Mouse (Mus musculus) heart, embryonic 13.5 days (tissue): Measurements from ENCODE around the gene Polr2l. TPM values are rescaled to one million over a fixed set of nuclear protein-coding genes. Genes with fewer than 3 reads are reported as not detected.

ENCODE experiments used
- ATAC-seq: fragments of 200-750 bp; cut with Nextera tagmentation; 2 replicates; pipeline ENCODE4 v1.8.0; 2017; ENCODE audit warnings: moderate TSS enrichment; ENCODE audit not compliant: insufficient number of reproducible peaks, low FRiP score, low TSS enrichment; ENCODE audit errors: extremely low read depth
- H3K27ac ChIP-seq: fragments of 300-500 bp; sonication (generic); replicated peaks from 2 replicates; pipeline ENCODE4 v1.5.1; 2015; ENCODE audit warnings: moderate library complexity, mild to moderate bottlenecking, inconsistent platforms
- H3K27me3 ChIP-seq: fragments of 300-500 bp; sonication (generic); replicated peaks from 2 replicates; pipeline ENCODE4 v1.6.1; 2015; ENCODE audit warnings: mild to moderate bottlenecking, inconsistent platforms
- H3K36me3 ChIP-seq: fragments of 300-500 bp; sonication (generic); 2 replicates; pipeline ENCODE4 v1.6.1; 2015; ENCODE audit warnings: mild to moderate bottlenecking, inconsistent platforms
- H3K4me1 ChIP-seq: fragments of 300-500 bp; sonication (generic); 2 replicates; pipeline ENCODE4 v1.6.1; 2015; ENCODE audit warnings: inconsistent platforms
- H3K4me2 ChIP-seq: fragments of 300-500 bp; sonication (generic); 2 replicates; pipeline ENCODE4 v1.6.1; 2015; ENCODE audit warnings: inconsistent platforms, mild to moderate bottlenecking, moderate library complexity
- H3K4me3 ChIP-seq: fragments of 300-500 bp; sonication (generic); 2 replicates; pipeline ENCODE4 v1.5.1; 2015; ENCODE audit warnings: moderate library complexity, mild to moderate bottlenecking, inconsistent platforms
- H3K9ac ChIP-seq: fragments of 300-500 bp; sonication (generic); 2 replicates; pipeline ENCODE4 v1.6.1; 2015; ENCODE audit warnings: inconsistent platforms, mild to moderate bottlenecking, moderate library complexity
- H3K9me3 ChIP-seq: fragments of 300-500 bp; sonication (generic); 2 replicates; pipeline ENCODE4 v1.6.1; 2016; ENCODE audit warnings: inconsistent platforms
- WGBS: fragments of 180-500 bp; shearing (Covaris S2); methylation state at CpG from one replicate; pipeline ENCODE4 v1.1.7; 2015; ENCODE audit warnings: mixed read lengths; 5-methylcytosine and 5-hydroxymethylcytosine counted together
- polyA plus RNA-seq: library from polyadenylated mRNA; unstranded; fragments of >200 nt; fragmentation: Nextera tagmentation; extraction: Ambion mirVana; gene quantifications from 2 replicates; pipeline ENCODE4 v1.2.1, GENCODE M21; 2015

Polr2l gene
- polyA plus RNA-seq, 1 experiment from 2014 or later, result 67.3 TPM

DNA sequence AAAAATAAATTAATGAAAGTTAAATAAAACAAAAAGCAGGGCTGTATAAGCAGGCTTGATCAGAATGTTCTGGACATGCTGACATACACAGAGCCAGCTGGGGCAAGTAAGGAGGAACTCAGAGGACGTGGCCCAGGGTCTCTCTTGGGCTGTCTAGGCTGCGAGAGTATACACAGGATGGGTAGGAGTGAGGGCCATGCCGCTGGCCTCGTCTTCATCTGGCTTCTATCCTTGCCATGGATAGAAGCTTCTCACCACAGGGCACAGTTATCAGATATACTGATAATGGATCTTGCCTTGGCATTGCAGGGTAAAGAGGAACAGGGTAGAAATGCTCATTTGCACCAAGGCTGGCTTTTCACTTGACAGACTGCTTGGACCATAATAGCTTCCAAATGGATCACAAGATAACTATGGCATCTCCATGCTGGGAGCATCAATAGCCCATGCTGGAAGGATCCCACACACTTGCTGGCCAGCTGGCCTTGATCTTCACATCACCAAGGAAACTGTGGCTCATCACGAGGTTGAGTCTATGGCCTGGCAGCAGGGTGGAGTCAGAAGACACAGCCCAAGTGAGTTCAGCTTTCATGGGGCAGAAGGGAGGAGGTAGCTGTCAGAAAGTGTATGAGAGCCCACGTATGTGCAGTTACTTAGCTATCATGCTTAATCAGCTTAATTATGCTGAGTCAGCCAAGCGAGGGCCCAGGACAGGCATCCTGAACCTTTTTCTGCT is 27.1 kb upstream of the Polr2l start:
- Histone ChIP-seq H3K4me1 (peaks cover 35% of the 10 kb centered on the region), H3K4me2 (no peak overlapping the region), H3K9ac (no peak overlapping the region), H3K9me3 (no peaks in the 10 kb centered on the region), H3K27me3 (no peaks in the 10 kb centered on the region), H3K36me3 (peaks cover 29% of the 10 kb centered on the region), H3K4me3 (no peak overlapping the region), H3K27ac (no peak overlapping the region)
- ATAC-seq, result no peak
- WGBS, result 82% methylated on average over 7 of the region's 7 CpGs

DNA sequence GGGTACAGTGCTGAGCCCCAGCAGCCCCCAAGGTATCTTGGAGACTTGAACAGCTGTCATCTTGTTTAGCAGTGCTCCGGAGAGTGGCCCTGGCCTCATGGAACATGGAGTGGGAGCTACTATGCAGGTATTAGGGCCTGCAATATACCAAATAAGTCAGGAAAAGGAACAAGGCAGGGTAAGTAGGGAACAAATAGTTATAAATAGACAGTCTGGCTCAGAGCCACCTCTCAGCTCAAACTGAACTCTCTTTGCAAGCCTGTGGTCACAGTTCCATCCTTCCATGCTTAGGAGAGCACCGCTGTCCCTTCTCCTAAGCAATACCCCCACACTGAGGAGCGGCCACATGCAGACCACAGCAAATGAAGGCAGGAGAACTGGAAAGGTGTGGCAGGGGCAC is 22.7 kb upstream of the Polr2l start:
- Histone ChIP-seq H3K9ac (peak overlapping the region; percentile 28; the same call in 1 of the 2 replicates), H3K4me2 (no peak overlapping the region), H3K4me3 (no peak overlapping the region), H3K36me3 (peaks cover 51% of the 10 kb centered on the region), H3K4me1 (peaks cover 27% of the 10 kb centered on the region), H3K27ac (peak overlapping the region; percentile 38), H3K9me3 (no peaks in the 10 kb centered on the region), H3K27me3 (no peaks in the 10 kb centered on the region)
- 74% methylated on average over 3 of the region's 3 CpGs for WGBS
- no peak for ATAC-seq

DNA sequence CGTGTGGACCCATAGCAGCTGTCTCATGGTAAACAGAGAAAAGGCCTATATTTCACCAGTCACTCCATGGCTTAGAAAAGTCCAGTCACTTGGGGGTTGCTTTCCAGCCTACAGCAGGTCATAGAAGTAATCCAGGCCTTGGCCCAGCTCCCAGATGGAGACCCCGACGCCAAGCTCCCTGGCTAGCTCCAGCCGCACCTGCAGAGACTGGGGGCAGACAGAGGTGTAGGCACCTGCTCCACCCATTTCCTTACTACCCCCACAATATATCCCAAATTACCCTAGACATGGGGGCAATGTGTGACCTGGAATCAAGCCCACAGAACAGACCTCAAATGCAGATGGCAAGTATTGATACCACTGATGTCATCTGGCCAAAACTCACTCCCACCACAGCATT is 21.0 kb upstream of the Polr2l start:
- no peak overlapping the region for H3K4me2 ChIP-seq
- peaks cover 27% of the 10 kb centered on the region for H3K4me1 ChIP-seq
- no peak for ATAC-seq
- peaks cover 64% of the 10 kb centered on the region for H3K36me3 ChIP-seq
- no peaks in the 10 kb centered on the region for H3K9me3 ChIP-seq
- H3K4me3 ChIP-seq, result no peak overlapping the region
- H3K9ac ChIP-seq, result no peak overlapping the region
- no peaks in the 10 kb centered on the region for H3K27me3 ChIP-seq
- H3K27ac ChIP-seq, result no peak overlapping the region
- WGBS, result 72% methylated on average over 4 of the region's 4 CpGs

DNA sequence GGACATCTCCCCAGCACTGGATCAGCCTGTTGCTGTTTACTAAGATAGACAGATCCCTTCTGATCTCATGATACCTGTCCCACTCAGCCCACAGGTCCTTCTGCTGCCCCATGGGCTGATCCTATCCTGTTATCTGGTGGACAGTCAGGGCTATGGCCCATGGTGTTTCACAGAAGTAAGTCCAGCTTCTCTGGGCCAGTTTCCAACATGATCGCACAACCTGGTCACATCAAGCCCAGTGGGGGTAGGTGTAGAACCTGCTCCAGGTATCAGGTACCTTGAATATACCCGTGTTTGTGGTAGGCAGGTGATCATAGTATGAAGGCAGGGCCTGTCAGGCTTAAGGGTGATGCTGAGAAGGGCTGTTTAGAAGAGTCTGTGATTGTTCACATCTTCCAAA is 20.4 kb upstream of the Polr2l start:
- Histone ChIP-seq H3K4me2 (no peak overlapping the region), H3K4me3 (no peak overlapping the region), H3K9me3 (no peaks in the 10 kb centered on the region), H3K27ac (no peak overlapping the region), H3K4me1 (peaks cover 25% of the 10 kb centered on the region), H3K9ac (no peak overlapping the region), H3K36me3 (peaks cover 67% of the 10 kb centered on the region), H3K27me3 (no peaks in the 10 kb centered on the region)
- WGBS, result 85% methylated on average over 2 of the region's 2 CpGs
- no peak for ATAC-seq

DNA sequence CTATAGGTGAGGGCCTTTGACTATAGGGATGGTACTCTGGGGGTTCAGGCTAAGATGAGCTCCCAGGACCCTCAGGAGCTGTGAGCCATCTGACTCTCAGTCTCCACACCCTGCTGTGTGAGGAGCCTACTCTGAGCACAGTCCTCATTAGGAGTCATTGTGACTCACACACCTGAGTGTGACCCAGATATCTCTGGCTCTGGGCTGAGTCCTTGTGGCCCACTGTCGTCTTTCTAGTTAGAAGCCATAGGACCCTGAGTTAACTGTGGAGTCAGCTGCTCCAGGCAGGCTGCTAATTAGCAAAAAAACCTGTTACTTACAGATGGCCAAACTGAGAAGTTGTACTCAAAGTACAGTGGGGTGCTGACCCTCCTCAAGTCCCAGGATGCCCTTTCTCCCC is 18.8 kb upstream of the Polr2l start:
- Histone ChIP-seq H3K36me3 (peaks cover 53% of the 10 kb centered on the region), H3K9ac (no peak overlapping the region), H3K27ac (no peak overlapping the region), H3K4me1 (peaks cover 17% of the 10 kb centered on the region), H3K27me3 (no peaks in the 10 kb centered on the region), H3K4me2 (no peak overlapping the region), H3K9me3 (no peaks in the 10 kb centered on the region), H3K4me3 (no peak overlapping the region)
- 63% methylated on average over 1 of the region's 1 CpGs for WGBS
- ATAC-seq, result no peak

DNA sequence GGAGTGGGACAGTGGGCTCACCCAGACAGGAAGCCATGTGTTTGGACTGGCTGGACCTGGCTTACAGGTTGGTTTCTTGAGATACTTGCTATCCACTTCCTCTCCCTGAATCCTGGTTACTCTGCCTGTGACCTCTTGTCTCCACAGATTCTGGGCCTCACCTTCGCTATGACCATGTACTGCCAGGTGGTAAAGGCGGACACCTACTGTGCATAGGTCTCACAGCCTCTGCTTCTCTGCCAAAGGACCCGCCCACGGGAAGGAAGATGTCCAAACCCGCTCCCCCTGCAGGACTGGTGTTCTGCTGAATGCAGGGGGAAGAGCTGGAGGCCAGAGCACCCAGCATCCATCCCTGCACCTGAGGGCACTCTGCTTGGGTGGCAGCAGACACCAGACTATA is 17.8 kb upstream of the Polr2l start:
- Histone ChIP-seq H3K36me3 (peaks cover 54% of the 10 kb centered on the region), H3K4me3 (no peak overlapping the region), H3K4me1 (peaks cover 10% of the 10 kb centered on the region)

DNA sequence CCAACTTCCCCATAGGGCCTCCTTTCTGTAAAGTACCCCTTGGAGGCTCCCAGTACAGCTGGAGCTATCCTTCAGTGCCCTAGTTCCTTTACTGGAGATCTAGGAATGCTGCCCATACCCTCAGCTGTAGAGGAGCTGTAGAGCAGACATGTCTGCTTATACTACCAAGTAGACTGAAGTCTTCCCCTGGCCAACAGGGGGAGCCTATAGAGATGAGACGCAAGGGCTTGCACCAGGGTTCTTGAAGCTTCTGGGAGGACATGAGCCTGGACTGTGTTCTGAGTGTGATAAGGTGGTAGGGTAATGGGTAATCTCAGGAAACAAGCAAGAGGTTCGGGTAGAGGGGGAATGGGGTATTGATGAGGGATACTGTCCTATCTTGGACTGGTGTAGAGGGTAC is 16.2 kb upstream of the Polr2l start:
- ATAC-seq, result no peak
- Histone ChIP-seq H3K9ac (no peak overlapping the region), H3K4me1 (0 out of 2 replicates have a peak, but pooled peaks cover 3% of the 10 kb centered on the region), H3K4me3 (no peak overlapping the region), H3K9me3 (no peaks in the 10 kb centered on the region), H3K27me3 (no peaks in the 10 kb centered on the region), H3K4me2 (no peak overlapping the region), H3K36me3 (peaks cover 64% of the 10 kb centered on the region), H3K27ac (no peak overlapping the region)
- WGBS, result 64% methylated on average over 2 of the region's 2 CpGs

More for the DNA sequence above, 17.8 kb upstream of the Polr2l start:
- no peak overlapping the region for H3K27ac ChIP-seq
- no peak overlapping the region for H3K9ac ChIP-seq
- WGBS, result 72% methylated on average over 5 of the region's 5 CpGs
- no peak overlapping the region for H3K4me2 ChIP-seq
- no peaks in the 10 kb centered on the region for H3K27me3 ChIP-seq
- ATAC-seq, result no peak
- no peaks in the 10 kb centered on the region for H3K9me3 ChIP-seq

DNA sequence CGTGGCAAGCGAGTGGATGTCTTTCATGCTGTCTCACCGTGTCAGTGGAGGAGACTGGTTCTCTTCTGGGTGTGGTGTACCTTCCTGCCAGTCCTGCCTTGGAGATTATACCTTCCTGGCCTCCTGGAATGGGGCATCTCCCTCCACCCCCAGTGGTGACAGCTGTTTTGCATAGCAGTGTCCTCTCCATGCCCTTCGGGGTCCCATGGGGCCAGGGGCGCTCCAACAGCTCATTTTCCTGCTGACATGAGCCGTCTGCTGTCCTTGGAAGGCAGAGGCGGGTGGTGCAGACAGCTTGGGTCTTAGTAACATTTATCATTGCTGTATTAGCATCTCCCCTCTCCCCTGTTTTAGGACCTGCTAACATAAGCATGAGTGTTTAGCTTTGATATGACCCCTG is 12.2 kb upstream of the Polr2l start:
- Histone ChIP-seq H3K9ac (no peak overlapping the region), H3K4me3 (no peak overlapping the region), H3K27me3 (peaks cover 11% of the 10 kb centered on the region), H3K36me3 (peaks cover 35% of the 10 kb centered on the region), H3K9me3 (no peaks in the 10 kb centered on the region), H3K4me1 (peaks cover 20% of the 10 kb centered on the region), H3K27ac (no peak overlapping the region), H3K4me2 (no peak overlapping the region)
- 62% methylated on average over 7 of the region's 7 CpGs for WGBS
- no peak for ATAC-seq

DNA sequence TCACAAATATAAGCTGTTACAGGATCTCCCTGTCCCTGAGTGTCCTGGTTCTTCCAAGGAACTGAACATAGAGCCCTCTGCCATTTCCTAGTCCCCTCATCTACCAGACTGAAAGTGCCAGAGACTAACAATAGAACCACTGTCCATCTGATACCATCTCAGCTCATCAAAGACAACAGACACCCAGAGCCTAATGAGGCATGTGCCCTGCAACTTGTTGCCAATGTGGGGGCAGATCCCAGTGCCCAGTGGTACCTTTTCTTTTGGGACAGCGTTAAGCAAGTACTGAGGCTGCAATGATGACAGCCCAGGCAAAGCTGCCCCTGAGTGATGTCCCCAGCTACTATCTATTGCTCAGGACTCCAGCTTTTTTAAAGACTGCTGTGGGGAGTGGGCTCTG is 11.3 kb upstream of the Polr2l start:
- no peak overlapping the region for H3K27ac ChIP-seq
- no peak overlapping the region for H3K4me3 ChIP-seq
- H3K36me3 ChIP-seq, result peaks cover 26% of the 10 kb centered on the region
- H3K4me1 ChIP-seq, result peaks cover 27% of the 10 kb centered on the region
- 89% methylated on average over 1 of the region's 1 CpGs for WGBS
- no peaks in the 10 kb centered on the region for H3K9me3 ChIP-seq
- ATAC-seq, result no peak
- no peak overlapping the region for H3K4me2 ChIP-seq
- H3K9ac ChIP-seq, result no peak overlapping the region
- H3K27me3 ChIP-seq, result peaks cover 13% of the 10 kb centered on the region

DNA sequence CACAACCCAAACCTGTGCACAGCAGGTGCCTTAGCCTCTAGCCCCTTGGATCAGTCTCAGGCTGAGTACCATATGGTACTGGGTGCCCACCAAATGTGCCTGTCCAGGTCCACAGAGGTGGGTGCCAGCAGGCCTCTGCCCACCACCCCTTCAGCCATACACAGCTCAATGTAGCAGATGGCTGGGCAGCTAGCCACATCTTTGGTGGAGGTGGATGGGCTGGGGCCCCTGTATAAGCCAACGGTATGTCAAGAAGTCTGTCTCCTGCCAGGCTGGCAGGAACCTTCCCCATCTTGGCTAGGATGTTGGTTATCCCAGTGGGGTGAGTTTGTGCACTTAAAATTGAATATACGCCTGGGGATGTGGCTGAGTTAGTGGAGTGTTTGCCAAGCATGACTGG is 10.7 kb upstream of the Polr2l start:
- H3K27me3 ChIP-seq, result peaks cover 13% of the 10 kb centered on the region
- peaks cover 33% of the 10 kb centered on the region for H3K4me1 ChIP-seq
- 83% methylated on average over 2 of the region's 2 CpGs for WGBS
- H3K36me3 ChIP-seq, result peaks cover 20% of the 10 kb centered on the region
- H3K4me3 ChIP-seq, result no peak overlapping the region
- H3K4me2 ChIP-seq, result no peak overlapping the region
- H3K9me3 ChIP-seq, result no peaks in the 10 kb centered on the region
- no peak overlapping the region for H3K9ac ChIP-seq
- no peak for ATAC-seq
- no peak overlapping the region for H3K27ac ChIP-seq

DNA sequence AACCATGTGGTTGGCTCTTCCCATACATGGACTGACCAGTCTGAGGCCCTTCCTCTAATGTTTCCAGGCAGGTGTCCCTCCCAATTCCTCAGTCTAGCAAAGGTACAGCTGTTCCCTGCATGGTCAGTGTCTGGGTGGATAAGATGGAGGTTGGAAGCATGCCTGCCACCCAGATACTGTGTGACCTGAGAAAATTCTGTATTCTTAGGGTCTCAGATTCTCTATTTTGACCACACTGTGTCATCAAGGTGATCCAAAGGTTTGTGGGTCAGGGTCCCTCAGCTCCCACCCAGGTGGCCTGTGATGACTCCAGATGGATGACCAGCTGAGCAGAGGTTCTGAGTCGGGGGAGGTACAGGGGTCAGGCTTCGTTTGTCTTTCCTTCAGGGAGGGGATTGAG is 10.3 kb upstream of the Polr2l start:
- WGBS, result 79% methylated on average over 2 of the region's 2 CpGs
- ATAC-seq, result no peak

More for the DNA sequence above, 10.3 kb upstream of the Polr2l start:
- Histone ChIP-seq H3K4me3 (no peak overlapping the region), H3K36me3 (0 out of 2 replicates have a peak, but pooled peaks cover 18% of the 10 kb centered on the region), H3K27ac (no peak overlapping the region), H3K27me3 (peaks cover 13% of the 10 kb centered on the region), H3K9me3 (no peaks in the 10 kb centered on the region), H3K4me1 (peaks cover 36% of the 10 kb centered on the region), H3K4me2 (no peak overlapping the region), H3K9ac (no peak overlapping the region)
